Mouse (Mus musculus) liver, embryonic 14.5 days (tissue): Measurements from ENCODE around the gene Mprip. TPM values are rescaled to one million over a fixed set of nuclear protein-coding genes. Genes with fewer than 3 reads are reported as not detected.
"Not testable (repeated sequence)": the region's sequence is repeated elsewhere in the genome, so short reads cannot be mapped to it uniquely, and the experiment has no call there.

Experiments
- ATAC-seq: fragments of 200-750 bp; cut with Nextera tagmentation; 2 replicates; pipeline ENCODE4 v1.8.0; 2017; ENCODE audit warnings: moderate number of reproducible peaks, mild to moderate bottlenecking, moderate library complexity; ENCODE audit not compliant: insufficient read depth
- DNase-seq, 3 experiments: peaks; one replicate each; pipeline ENCODE4 v3.0.0-alpha.2; 2012 to 2013; ENCODE audit warnings: low read depth in 3 of 3, low spot score in 3 of 3
- H3K27ac ChIP-seq: fragments of 300-500 bp; sonication (generic); 2 replicates; pipeline ENCODE4 v1.5.1; 2014; ENCODE audit warnings: moderate library complexity, mild to moderate bottlenecking, control low read depth, inconsistent platforms
- H3K27me3 ChIP-seq: fragments of 300-500 bp; sonication (generic); 2 replicates; pipeline ENCODE4 v1.6.1; 2014; ENCODE audit warnings: mild to moderate bottlenecking, low read length, moderate library complexity; ENCODE audit not compliant: control insufficient read depth, insufficient read depth
- H3K36me3 ChIP-seq: fragments of 300-500 bp; sonication (generic); replicated peaks from 2 replicates; pipeline ENCODE4 v1.6.1; 2014; ENCODE audit warnings: low read depth; ENCODE audit not compliant: control insufficient read depth, insufficient read depth
- H3K4me1 ChIP-seq, 2 experiments: fragments of 200-500 bp in 1 of 2; fragments of 300-500 bp in 1 of 2; sonication (generic) in 1 of 2; replicated peaks; 2 replicates each; pipeline ENCODE4 v1.6.1; 2012 to 2014; ENCODE audit warnings: antibody characterized with exemption in 1 of 2, inconsistent platforms in 1 of 2, low read length in 1 of 2; ENCODE audit not compliant: control insufficient read depth in 2 of 2, insufficient read depth in 2 of 2
- H3K4me2 ChIP-seq: fragments of 300-500 bp; sonication (generic); 2 replicates; pipeline ENCODE4 v1.6.1; 2014; ENCODE audit warnings: low read depth, mild to moderate bottlenecking, control low read depth, moderate library complexity
- H3K4me3 ChIP-seq, 2 experiments: fragments of 200-500 bp in 1 of 2; fragments of 300-500 bp in 1 of 2; sonication (generic) in 1 of 2; 2 replicates each; pipeline ENCODE4 v1.5.1; 2012 to 2014; ENCODE audit warnings: low read depth in 2 of 2, low read length in 2 of 2, mild to moderate bottlenecking in 2 of 2, control low read depth in 1 of 2, inconsistent platforms in 1 of 2, moderate library complexity in 1 of 2; ENCODE audit not compliant: insufficient read depth in 1 of 2
- H3K9ac ChIP-seq: fragments of 300-500 bp; sonication (generic); replicated peaks from 2 replicates; pipeline ENCODE4 v1.6.1; 2014; ENCODE audit warnings: mild to moderate bottlenecking, control low read depth, moderate library complexity
- H3K9me3 ChIP-seq: fragments of 300-500 bp; sonication (generic); 2 replicates; pipeline ENCODE4 v1.6.1; 2016; ENCODE audit warnings: low read length, mixed read lengths; ENCODE audit not compliant: control insufficient read depth
- CTCF ChIP-seq: IDR thresholded peaks from 2 replicates; pipeline ENCODE4 v1.5.1; 2016; ENCODE audit warnings: antibody characterized with exemption, low read depth, control low read depth
- EP300 ChIP-seq: IDR thresholded peaks from 2 replicates; pipeline ENCODE4 v1.6.1; 2016; ENCODE audit warnings: antibody characterized with exemption, low read depth
- WGBS: fragments of 180-500 bp; shearing (Covaris S2); extraction: QIAGEN DNeasy Blood & Tissue Kit; methylation state at CpG from one replicate; pipeline ENCODE4 v1.1.7; 2014; ENCODE audit not compliant: insufficient replicate concordance; 5-methylcytosine and 5-hydroxymethylcytosine counted together
- polyA plus RNA-seq, 2 experiments: library from polyadenylated mRNA; depleted of rRNA in 1 of 2; stranded (reverse) in 1 of 2; unstranded in 1 of 2; fragments of >200 nt; fragmentation: Nextera tagmentation in 1 of 2; extraction: Ambion mirVana in 1 of 2; gene quantifications; 2 replicates each; pipeline versions ENCODE4 v1.2.1 to v1.2.3; 2012 to 2014

Gene Mprip
- polyA plus RNA-seq, 2 experiments = 10.2 to 14.6 TPM

DNA sequence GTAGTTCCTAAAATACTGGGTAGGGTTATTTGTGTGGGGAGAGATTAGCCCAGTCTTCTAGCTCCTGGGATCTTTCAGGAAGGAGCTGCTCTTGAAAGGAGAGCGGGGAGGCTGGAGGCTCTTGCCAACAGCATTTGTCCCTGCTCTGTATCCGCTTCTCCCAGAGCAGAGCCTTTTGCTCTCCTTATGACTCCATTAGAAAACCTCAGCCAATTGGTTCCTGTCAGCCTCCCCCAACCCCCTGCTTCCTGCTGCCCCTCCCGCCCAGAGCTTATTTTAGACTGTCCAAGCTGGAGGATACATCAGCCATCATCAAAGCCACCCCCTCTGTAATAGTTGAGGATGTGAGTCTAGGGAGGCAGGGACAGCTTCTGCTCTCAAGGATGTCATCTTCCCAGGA is 3.7 kb downstream of the Mprip start:
- TF ChIP-seq EP300 = no peak
- no peak for TF ChIP-seq CTCF
- 0 out of 2 replicates have a peak overlapping the region, but pooled peaks have one; percentile 4 for H3K4me2 ChIP-seq
- no peak overlapping the region for H3K4me3 ChIP-seq
- ATAC-seq (no peak), DNase-seq (no peak)
- H3K27me3 ChIP-seq = no peaks in the 10 kb centered on the region
- H3K27ac ChIP-seq = no peak overlapping the region
- 57% methylated on average over 3 of the region's 3 CpGs for WGBS
- no peaks in the 10 kb centered on the region for H3K36me3 ChIP-seq
- H3K4me1 ChIP-seq = peaks cover 10 to 21% of the 10 kb centered on the region in 2 experiments
- no peak overlapping the region for H3K9ac ChIP-seq
- H3K9me3 ChIP-seq = no peaks in the 10 kb centered on the region

DNA sequence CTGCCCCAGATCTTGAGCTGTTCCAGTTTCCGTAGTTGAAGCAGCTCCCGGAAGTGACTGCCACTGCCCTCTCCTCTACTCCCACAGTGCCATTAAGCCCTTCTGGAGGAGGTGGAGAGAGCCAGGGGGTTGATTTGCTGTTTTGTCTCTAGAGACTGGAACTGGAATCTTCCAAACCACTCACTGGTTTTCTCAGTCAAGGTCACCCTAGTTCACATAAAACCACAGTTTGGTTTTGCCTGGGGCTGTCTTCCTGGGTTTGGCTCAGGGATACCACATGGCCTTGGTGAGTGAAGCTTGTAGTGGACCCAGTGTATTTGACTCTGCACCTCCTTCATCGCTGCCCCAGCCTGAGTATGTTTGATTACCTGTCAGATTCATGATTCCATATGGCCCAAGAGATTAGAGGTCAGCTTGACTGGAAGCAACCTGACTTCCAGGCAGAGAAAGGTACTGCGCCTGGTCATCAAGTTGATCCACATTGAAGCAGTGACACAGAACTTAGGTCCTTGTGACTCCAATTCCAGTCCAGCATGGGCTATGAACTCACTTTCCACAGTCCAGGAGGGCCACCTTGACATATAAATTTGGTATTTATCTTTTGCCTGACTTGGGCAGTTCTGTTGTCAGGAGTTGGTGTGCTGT is 10.1 kb downstream of the Mprip start:
- Histone ChIP-seq H3K9me3 (no peaks in the 10 kb centered on the region), H3K4me2 (no peak overlapping the region), H3K9ac (no peak overlapping the region), H3K27me3 (no peaks in the 10 kb centered on the region), H3K36me3 (no peaks in the 10 kb centered on the region), H3K4me1 (peaks cover 11 to 23% of the 10 kb centered on the region in 2 experiments), H3K27ac (no peak overlapping the region), H3K4me3 (no peak overlapping the region)
- DNase-seq (no peak), ATAC-seq (no peak)
- TF ChIP-seq EP300 (no peak), CTCF (0 out of 2 replicates have a peak, but pooled peaks have one; percentile 6)
- 62% methylated on average over 4 of the region's 4 CpGs for WGBS

DNA sequence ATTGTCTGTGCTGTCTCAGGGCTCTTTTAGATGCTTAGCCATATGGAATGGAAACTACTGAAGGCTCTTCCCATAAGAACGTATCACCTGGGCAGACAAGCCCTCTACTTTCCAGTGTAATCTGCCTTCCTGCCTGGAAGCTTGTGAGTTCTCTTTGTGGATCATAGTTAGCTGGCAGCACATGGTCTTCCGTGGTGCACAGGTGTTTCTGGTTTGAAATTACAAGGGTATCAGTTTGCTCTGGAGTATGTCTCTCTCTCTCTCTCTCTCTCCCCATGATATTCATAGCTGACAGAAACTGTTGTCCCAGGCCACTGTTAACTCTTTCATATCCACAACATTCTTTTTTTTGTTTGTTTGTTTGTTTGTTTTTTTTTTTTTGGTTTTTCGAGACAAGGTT is 12.9 kb downstream of the Mprip start:
- DNase-seq (no peak), ATAC-seq (no peak)
- TF ChIP-seq EP300 (no peak), CTCF (no peak)
- 75% methylated on average over 3 of the region's 3 CpGs for WGBS
- no peaks in the 10 kb centered on the region for H3K9me3 ChIP-seq
- no peak overlapping the region for H3K4me3 ChIP-seq
- H3K27ac ChIP-seq = no peak overlapping the region
- H3K4me1 ChIP-seq = peaks cover 16 to 33% of the 10 kb centered on the region in 2 experiments
- H3K27me3 ChIP-seq = no peaks in the 10 kb centered on the region
- no peaks in the 10 kb centered on the region for H3K36me3 ChIP-seq
- H3K4me2 ChIP-seq = no peak overlapping the region
- H3K9ac ChIP-seq = no peak overlapping the region

DNA sequence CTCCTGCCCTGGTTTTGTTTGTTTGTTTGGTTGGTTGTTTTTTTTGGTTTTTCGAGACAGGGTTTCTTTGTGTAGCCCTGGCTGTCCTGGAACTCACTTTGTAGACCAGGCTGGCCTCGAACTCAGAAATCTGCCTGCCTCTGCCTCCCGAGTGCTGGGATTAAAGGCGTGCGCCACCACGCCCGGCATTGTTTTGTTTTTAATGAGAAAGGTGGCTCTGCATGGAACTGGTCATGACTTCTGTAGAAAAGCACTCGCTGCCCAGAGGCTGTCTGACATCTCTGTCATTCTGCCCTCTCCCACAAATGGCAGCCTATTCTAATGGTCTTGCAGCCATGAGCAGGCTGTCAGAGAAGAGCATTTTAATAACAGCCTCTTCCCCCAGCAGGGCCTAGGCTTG is 13.6 kb downstream of the Mprip start:
- H3K36me3 ChIP-seq, H3K27ac ChIP-seq, H3K9me3 ChIP-seq, H3K27me3 ChIP-seq, H3K4me2 ChIP-seq, H3K4me3 ChIP-seq, H3K9ac ChIP-seq, DNase-seq, ATAC-seq: not testable (repeated sequence)
- WGBS = 78% methylated on average over 7 of the region's 8 CpGs
- H3K4me1 ChIP-seq = peaks cover 16 to 35% of the 10 kb centered on the region in 2 experiments

DNA sequence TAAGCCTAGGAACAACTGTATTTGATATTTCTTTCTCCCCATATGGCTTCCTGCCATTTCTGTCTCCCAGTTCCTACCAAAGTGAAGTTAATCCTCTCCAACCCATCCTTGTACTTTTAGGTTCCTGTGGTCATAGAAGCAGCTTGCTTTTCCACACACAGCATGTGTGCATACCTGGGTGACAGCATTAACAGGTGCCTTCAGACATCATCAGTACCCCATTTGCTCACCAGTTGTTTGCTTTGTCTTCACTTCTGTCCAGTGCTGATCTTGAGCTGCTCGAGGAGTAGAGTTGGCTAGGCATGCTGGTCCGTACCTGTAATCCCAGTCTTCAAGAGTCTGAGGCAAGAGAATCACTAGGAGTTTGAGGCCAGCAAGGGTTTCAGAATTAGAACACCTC is 16.7 kb downstream of the Mprip start:
- ATAC-seq = no peak
- Histone ChIP-seq H3K9me3 (no peaks in the 10 kb centered on the region), H3K36me3 (no peaks in the 10 kb centered on the region), H3K9ac (no peak overlapping the region), H3K4me1 (peaks cover 7 to 17% of the 10 kb centered on the region in 2 experiments; a peak in 3 of 4 replicates), H3K4me2 (no peak overlapping the region), H3K27me3 (no peaks in the 10 kb centered on the region), H3K27ac (no peak overlapping the region), H3K4me3 (no peak overlapping the region)
- DNase-seq = no peak
- 79% methylated on average over 2 of the region's 2 CpGs for WGBS
- TF ChIP-seq CTCF (no peak), EP300 (no peak)
